Mouse (Mus musculus) urinary bladder, adult 18-20 months (tissue): ENCODE results near the gene Cnn3.

Experiments
- DNase-seq, 2 experiments: peaks; one replicate each; pipeline ENCODE4 v3.0.0; 2022; ENCODE audit warnings: low spot score in 2 of 2, mixed read lengths in 2 of 2

The Cnn3 gene

GRCm38 (mm10) chr3:121418251-121418601 lies 8.1 kb upstream of the Cnn3 start:
- DNase-seq: no peak

- DNase-seq: no peak
Measured at GRCm38 (mm10) chr3:121418850-121419435, 7.4 kb upstream of the Cnn3 start.

- DNase-seq: no peak
Measured at GRCm38 (mm10) chr3:121422405-121422804, 3.9 kb upstream of the Cnn3 start.

- DNase-seq: peak; percentile 54 to 72
Measured at GRCm38 (mm10) chr3:121426621-121427519, 573 bp downstream of the Cnn3 start.

GRCm38 (mm10) chr3:121427520-121427908 lies 1.2 kb downstream of the Cnn3 start:
- DNase-seq: peak; percentile 39 to 42

GRCm38 (mm10) chr3:121428230-121428629 lies 1.9 kb downstream of the Cnn3 start:
- no peak for DNase-seq

- DNase-seq: no peak
Measured at GRCm38 (mm10) chr3:121428696-121429259, 2.5 kb downstream of the Cnn3 start.

- no peak for DNase-seq
Measured at GRCm38 (mm10) chr3:121429469-121429868, 3.2 kb downstream of the Cnn3 start.

GRCm38 (mm10) chr3:121430289-121430936 lies 4.1 kb downstream of the Cnn3 start:
- no peak for DNase-seq

GRCm38 (mm10) chr3:121433359-121433758 lies 7.1 kb downstream of the Cnn3 start:
- no peak for DNase-seq

- no peak for DNase-seq
Measured at GRCm38 (mm10) chr3:121433968-121434533, 7.8 kb downstream of the Cnn3 start.

- DNase-seq: no peak
Measured at GRCm38 (mm10) chr3:121435296-121435695, 9.0 kb downstream of the Cnn3 start.

- DNase-seq: no peak
Measured at GRCm38 (mm10) chr3:121437070-121437469, 10.8 kb downstream of the Cnn3 start.

- DNase-seq: no peak
Measured at GRCm38 (mm10) chr3:121437996-121438395, 11.7 kb downstream of the Cnn3 start.

- no peak for DNase-seq
Measured at GRCm38 (mm10) chr3:121439623-121440161, 13.4 kb downstream of the Cnn3 start.

GRCm38 (mm10) chr3:121441504-121441903 lies 15.2 kb downstream of the Cnn3 start:
- DNase-seq: no peak

- no peak for DNase-seq
Measured at GRCm38 (mm10) chr3:121442288-121442687, 16.0 kb downstream of the Cnn3 start.

GRCm38 (mm10) chr3:121443861-121444271 lies 17.6 kb downstream of the Cnn3 start:
- DNase-seq: no peak

GRCm38 (mm10) chr3:121444414-121444813 lies 18.1 kb downstream of the Cnn3 start:
- DNase-seq: no peak

GRCm38 (mm10) chr3:121446454-121446853 lies 20.2 kb downstream of the Cnn3 start:
- peak in 1 of 2 experiments; percentile 41 for DNase-seq

- DNase-seq: no peak
Measured at GRCm38 (mm10) chr3:121448029-121448468, 21.8 kb downstream of the Cnn3 start.

- DNase-seq: peak in 1 of 2 experiments; percentile 61
Measured at GRCm38 (mm10) chr3:121448606-121449005, 22.3 kb downstream of the Cnn3 start.
